Mouse (Mus musculus): ENCODE results near the gene Tmem132b.

Tmem132b gene

GRCm38 (mm10) chr5:125683491-125683890 is 151.9 kb downstream of the Tmem132b start:
- DNase-seq, result no peak

GRCm38 (mm10) chr5:125685681-125686331 is 154.2 kb downstream of the Tmem132b start:
- no peak for DNase-seq

- no peak for DNase-seq
Observed at GRCm38 (mm10) chr5:125692538-125692937, 161.0 kb downstream of the Tmem132b start.

- DNase-seq, result no peak
Observed at GRCm38 (mm10) chr5:125699395-125699794, 167.8 kb downstream of the Tmem132b start.

GRCm38 (mm10) chr5:125700234-125700633 is 168.7 kb downstream of the Tmem132b start:
- DNase-seq, result no peak

GRCm38 (mm10) chr5:125705379-125705778 is 173.8 kb downstream of the Tmem132b start:
- DNase-seq, result no peak

- peak; percentile 72 for DNase-seq
Observed at GRCm38 (mm10) chr5:125709160-125709559, 177.6 kb downstream of the Tmem132b start.

- DNase-seq, result no peak
Observed at GRCm38 (mm10) chr5:125726815-125727214, 195.2 kb downstream of the Tmem132b start.

- DNase-seq, result no peak
Observed at GRCm38 (mm10) chr5:125727436-125727835, 195.9 kb downstream of the Tmem132b start.

- no peak for DNase-seq
Observed at GRCm38 (mm10) chr5:125727936-125728335, 196.4 kb downstream of the Tmem132b start.

- DNase-seq, result no peak
Observed at GRCm38 (mm10) chr5:125728521-125728920, 196.9 kb downstream of the Tmem132b start.

- DNase-seq, result no peak
Observed at GRCm38 (mm10) chr5:125733806-125734205, 202.2 kb downstream of the Tmem132b start.

GRCm38 (mm10) chr5:125737105-125737504 is 205.5 kb downstream of the Tmem132b start:
- DNase-seq, result no peak

GRCm38 (mm10) chr5:125743503-125743902 is 211.9 kb downstream of the Tmem132b start:
- DNase-seq, result no peak

GRCm38 (mm10) chr5:125745727-125746126 is 214.2 kb downstream of the Tmem132b start:
- DNase-seq, result peak; percentile 13

GRCm38 (mm10) chr5:125751481-125751880 is 219.9 kb downstream of the Tmem132b start:
- DNase-seq, result no peak

- no peak for DNase-seq
Observed at GRCm38 (mm10) chr5:125752546-125752945, 221.0 kb downstream of the Tmem132b start.

GRCm38 (mm10) chr5:125756987-125757530 is 225.5 kb downstream of the Tmem132b start:
- DNase-seq, result no peak

- no peak for DNase-seq
Observed at GRCm38 (mm10) chr5:125758506-125758905, 226.9 kb downstream of the Tmem132b start.

- DNase-seq, result no peak
Observed at GRCm38 (mm10) chr5:125766941-125767340, 235.4 kb downstream of the Tmem132b start.

GRCm38 (mm10) chr5:125767950-125768349 is 236.4 kb downstream of the Tmem132b start:
- DNase-seq, result no peak

- DNase-seq, result no peak
Observed at GRCm38 (mm10) chr5:125772238-125772637, 240.7 kb downstream of the Tmem132b start.

- DNase-seq, result peak; percentile 15
Observed at GRCm38 (mm10) chr5:125772756-125773155, 241.2 kb downstream of the Tmem132b start.

GRCm38 (mm10) chr5:125780332-125780731 is 248.8 kb downstream of the Tmem132b start:
- DNase-seq, result no peak

- DNase-seq, result no peak
Observed at GRCm38 (mm10) chr5:125792643-125793042, 261.1 kb downstream of the Tmem132b start.
